Mouse (Mus musculus) stomach, embryonic 14.5 days (tissue): ENCODE data around the gene Zap70. TPM values are rescaled to one million over a fixed set of nuclear protein-coding genes. Genes with fewer than 3 reads are reported as not detected.

ENCODE experiments used
- ATAC-seq: fragments of 200-750 bp; cut with Nextera tagmentation; 2 replicates; pipeline ENCODE4 v1.8.0; 2017; ENCODE audit warnings: low read depth, moderate TSS enrichment; ENCODE audit not compliant: insufficient number of reproducible peaks, insufficient read depth, low FRiP score
- H3K27ac ChIP-seq: fragments of 300-500 bp; sonication (generic); 2 replicates; pipeline ENCODE4 v1.5.1; 2014; ENCODE audit warnings: mild to moderate bottlenecking, low read length, moderate library complexity, mixed read lengths
- H3K27me3 ChIP-seq: fragments of 300-500 bp; sonication (generic); 2 replicates; pipeline ENCODE4 v1.6.1; 2014; ENCODE audit warnings: low read length, control low read depth, mixed read lengths; ENCODE audit not compliant: control insufficient read depth, insufficient read depth
- H3K36me3 ChIP-seq: fragments of 300-500 bp; sonication (generic); 2 replicates; pipeline ENCODE4 v1.6.1; 2014; ENCODE audit warnings: mild to moderate bottlenecking, control low read depth, low read length, moderate library complexity, mixed read lengths; ENCODE audit not compliant: control insufficient read depth, insufficient read depth
- H3K4me1 ChIP-seq: fragments of 300-500 bp; sonication (generic); 2 replicates; pipeline ENCODE4 v1.6.1; 2014; ENCODE audit warnings: low read length, control low read depth, mixed read lengths; ENCODE audit not compliant: control insufficient read depth, insufficient read depth
- H3K4me2 ChIP-seq: fragments of 300-500 bp; sonication (generic); replicated peaks from 2 replicates; pipeline ENCODE4 v1.6.1; 2014; ENCODE audit warnings: low read depth, low read length, control low read depth
- H3K4me3 ChIP-seq: fragments of 300-500 bp; sonication (generic); 2 replicates; pipeline ENCODE4 v1.5.1; 2014; ENCODE audit warnings: low read depth, low read length, control low read depth
- H3K9ac ChIP-seq: fragments of 300-500 bp; sonication (generic); replicated peaks from 2 replicates; pipeline ENCODE4 v1.6.1; 2014; ENCODE audit warnings: low read depth, mild to moderate bottlenecking, control low read depth, low read length, moderate library complexity, mixed read lengths
- H3K9me3 ChIP-seq: fragments of 300-500 bp; sonication (generic); 2 replicates; pipeline ENCODE4 v1.6.1; 2016; ENCODE audit warnings: low read depth, low read length, control low read depth; ENCODE audit not compliant: control insufficient read depth
- WGBS: fragments of 180-500 bp; shearing (Covaris S2); extraction: QIAGEN DNeasy Blood & Tissue Kit; methylation state at CpG from one replicate; pipeline ENCODE4 v1.1.7; 2014; 5-methylcytosine and 5-hydroxymethylcytosine counted together
- polyA plus RNA-seq: library from polyadenylated mRNA; unstranded; fragments of >200 nt; fragmentation: Nextera tagmentation; extraction: Ambion mirVana; gene quantifications from 2 replicates; pipeline ENCODE4 v1.2.1, GENCODE M21; 2014

The Zap70 gene
- polyA plus RNA-seq, 1 experiment from 2014 or later, result 0.29 TPM

- Histone ChIP-seq H3K9ac (no peak overlapping the region), H3K4me2 (peak overlapping the region; percentile 33), H3K27me3 (no peaks in the 10 kb centered on the region), H3K4me1 (no peaks in the 10 kb centered on the region), H3K9me3 (no peaks in the 10 kb centered on the region), H3K27ac (no peak overlapping the region), H3K36me3 (no peaks in the 10 kb centered on the region), H3K4me3 (0 out of 2 replicates have a peak overlapping the region, but pooled peaks have one; percentile 2)
- WGBS, result 25% methylated on average over 17 of the region's 17 CpGs
- no peak for ATAC-seq
Measured at GRCm38 (mm10) chr1:36744268-36744944, 17.2 kb upstream of the Zap70 start.

DNA sequence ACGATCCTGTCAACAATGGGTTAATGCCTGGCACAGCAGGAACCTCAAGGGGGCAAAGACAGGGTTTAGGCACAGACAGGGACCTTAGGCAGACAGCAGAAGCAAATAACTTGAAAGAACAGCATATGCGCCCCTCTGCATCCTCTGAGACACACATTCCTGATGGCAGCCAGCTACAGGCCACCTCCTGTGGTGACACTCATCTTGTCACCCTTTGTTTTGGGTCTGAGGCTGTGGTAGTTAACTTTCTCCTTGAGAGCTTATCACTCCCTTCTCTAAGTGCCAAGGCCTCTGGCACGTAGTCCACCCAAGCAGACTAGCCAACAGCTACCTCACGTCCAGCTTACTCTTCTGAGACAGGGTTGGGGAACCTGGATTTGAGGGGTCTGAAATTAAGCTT lies 15.9 kb upstream of the Zap70 start:
- H3K36me3 ChIP-seq, result no peaks in the 10 kb centered on the region
- no peaks in the 10 kb centered on the region for H3K27me3 ChIP-seq
- no peak for ATAC-seq
- 62% methylated on average over 4 of the region's 4 CpGs for WGBS
- no peak overlapping the region for H3K4me3 ChIP-seq
- no peak overlapping the region for H3K9ac ChIP-seq
- H3K9me3 ChIP-seq, result no peaks in the 10 kb centered on the region
- H3K27ac ChIP-seq, result no peak overlapping the region
- no peak overlapping the region for H3K4me2 ChIP-seq
- no peaks in the 10 kb centered on the region for H3K4me1 ChIP-seq

DNA sequence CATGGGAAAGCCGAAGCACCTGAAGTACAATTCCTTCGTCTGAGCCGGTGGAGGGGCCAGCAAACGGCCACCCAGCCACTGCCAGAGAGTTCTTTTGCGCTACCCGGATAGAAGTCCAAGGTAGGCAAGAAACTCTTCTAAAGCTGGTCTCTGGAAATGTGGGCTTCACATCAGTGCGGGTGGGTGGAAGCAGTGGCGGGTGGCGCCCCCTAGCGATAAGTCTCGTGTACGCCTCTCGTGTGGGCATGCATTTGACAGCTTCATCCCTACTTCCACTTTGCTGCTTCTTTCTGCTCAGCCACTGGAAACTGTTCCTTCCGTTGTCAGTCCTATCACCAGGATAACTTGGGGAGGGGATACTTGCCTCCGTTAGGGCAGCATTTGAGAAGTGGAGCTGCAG lies 15.1 kb upstream of the Zap70 start:
- Histone ChIP-seq H3K4me2 (no peak overlapping the region), H3K9me3 (no peaks in the 10 kb centered on the region), H3K9ac (no peak overlapping the region), H3K4me1 (no peaks in the 10 kb centered on the region), H3K27me3 (no peaks in the 10 kb centered on the region), H3K27ac (no peak overlapping the region), H3K36me3 (no peaks in the 10 kb centered on the region), H3K4me3 (no peak overlapping the region)
- WGBS, result 41% methylated on average over 15 of the region's 15 CpGs
- no peak for ATAC-seq

- 77% methylated on average over 6 of the region's 6 CpGs for WGBS
- no peaks in the 10 kb centered on the region for H3K9me3 ChIP-seq
- no peaks in the 10 kb centered on the region for H3K4me1 ChIP-seq
- no peaks in the 10 kb centered on the region for H3K27me3 ChIP-seq
- ATAC-seq, result no peak
- no peak overlapping the region for H3K27ac ChIP-seq
- no peaks in the 10 kb centered on the region for H3K36me3 ChIP-seq
- H3K4me2 ChIP-seq, result no peak overlapping the region
- H3K4me3 ChIP-seq, result no peak overlapping the region
- no peak overlapping the region for H3K9ac ChIP-seq
Measured at GRCm38 (mm10) chr1:36753932-36754675, 7.5 kb upstream of the Zap70 start.

DNA sequence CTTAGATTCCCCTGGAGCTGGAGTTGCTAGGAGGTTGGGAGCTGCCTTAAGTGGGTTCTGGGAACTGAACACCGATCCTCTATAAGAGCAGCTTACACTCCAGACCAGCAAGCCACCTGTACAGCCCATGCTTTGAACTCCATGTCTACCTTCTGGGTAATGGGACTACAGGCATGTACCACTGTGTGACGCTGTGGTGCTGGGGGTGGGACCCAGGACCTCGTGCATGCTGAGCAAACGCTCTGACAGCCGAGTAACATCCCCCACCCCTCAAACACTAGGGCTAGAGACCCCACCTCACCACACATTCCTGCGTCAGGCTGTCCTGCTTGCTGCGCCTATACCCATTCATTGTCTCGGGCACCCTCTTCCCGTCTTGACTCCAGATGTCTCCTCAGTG lies 3.0 kb upstream of the Zap70 start:
- Histone ChIP-seq H3K4me3 (no peak overlapping the region), H3K4me2 (no peak overlapping the region), H3K4me1 (no peaks in the 10 kb centered on the region), H3K9me3 (no peaks in the 10 kb centered on the region), H3K36me3 (no peaks in the 10 kb centered on the region), H3K27ac (no peak overlapping the region), H3K27me3 (no peaks in the 10 kb centered on the region), H3K9ac (no peak overlapping the region)
- WGBS, result 81% methylated on average over 9 of the region's 9 CpGs
- no peak for ATAC-seq

DNA sequence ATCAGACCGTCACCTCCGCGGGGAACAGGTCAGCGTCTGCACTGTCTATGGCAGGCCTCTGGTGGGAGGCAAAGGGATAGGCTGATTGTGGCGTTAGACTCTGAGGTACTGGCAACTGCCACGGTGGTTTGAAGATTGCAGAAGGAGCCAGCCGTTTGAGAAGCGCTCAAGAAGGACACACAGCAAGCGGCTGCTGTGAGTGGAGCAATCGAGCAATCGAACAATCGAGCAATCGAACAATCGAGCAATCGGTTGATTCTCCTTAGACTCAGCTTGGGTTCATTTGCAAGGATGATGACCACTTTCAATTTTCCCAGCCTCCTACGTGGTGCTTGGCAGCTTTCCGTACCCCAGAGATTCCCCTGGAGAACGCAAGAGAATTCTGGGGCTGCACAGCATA lies 2.5 kb upstream of the Zap70 start:
- no peak for ATAC-seq
- Histone ChIP-seq H3K27me3 (no peaks in the 10 kb centered on the region), H3K4me2 (no peak overlapping the region), H3K36me3 (no peaks in the 10 kb centered on the region), H3K9ac (no peak overlapping the region), H3K4me3 (no peak overlapping the region), H3K9me3 (no peaks in the 10 kb centered on the region), H3K4me1 (no peaks in the 10 kb centered on the region), H3K27ac (no peak overlapping the region)
- WGBS, result 87% methylated on average over 18 of the region's 18 CpGs

GRCm38 (mm10) chr1:36760401-36760800 lies 1.2 kb upstream of the Zap70 start:
- Histone ChIP-seq H3K4me1 (no peaks in the 10 kb centered on the region), H3K9me3 (no peaks in the 10 kb centered on the region), H3K27me3 (no peaks in the 10 kb centered on the region), H3K4me3 (no peak overlapping the region), H3K4me2 (no peak overlapping the region), H3K27ac (no peak overlapping the region), H3K9ac (no peak overlapping the region), H3K36me3 (no peaks in the 10 kb centered on the region)
- 83% methylated on average over 9 of the region's 9 CpGs for WGBS
- no peak for ATAC-seq

DNA sequence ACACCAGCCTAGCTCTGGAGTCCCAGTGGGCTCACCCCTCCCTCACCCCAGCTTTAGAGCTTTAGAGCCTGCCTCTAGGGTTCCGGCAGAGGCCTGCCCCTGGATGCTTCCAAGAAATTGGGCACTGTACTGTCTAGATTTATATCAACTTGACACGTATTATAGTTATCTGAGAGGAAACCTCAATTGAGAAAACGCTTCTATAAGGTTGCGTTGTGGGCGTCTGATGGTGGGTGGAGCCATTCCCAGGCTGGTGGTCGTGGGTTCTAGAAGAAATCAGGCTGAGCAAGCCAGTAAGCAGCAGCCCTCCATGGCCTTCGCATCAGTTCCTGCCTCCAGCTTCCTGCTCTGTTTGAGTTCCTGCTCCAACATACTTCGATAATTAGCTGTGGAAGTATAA lies 537 bp upstream of the Zap70 start:
- H3K36me3 ChIP-seq, result no peaks in the 10 kb centered on the region
- no peak for ATAC-seq
- H3K9ac ChIP-seq, result no peak overlapping the region
- no peak overlapping the region for H3K27ac ChIP-seq
- H3K4me2 ChIP-seq, result no peak overlapping the region
- no peaks in the 10 kb centered on the region for H3K27me3 ChIP-seq
- H3K9me3 ChIP-seq, result no peaks in the 10 kb centered on the region
- H3K4me1 ChIP-seq, result no peaks in the 10 kb centered on the region
- 86% methylated on average over 8 of the region's 8 CpGs for WGBS
- H3K4me3 ChIP-seq, result no peak overlapping the region
